Mouse (Mus musculus): ENCODE results near the gene Gtf2i. TPM values are rescaled to one million over a fixed set of nuclear protein-coding genes. Genes with fewer than 3 reads are reported as not detected.

Gene Gtf2i
- polyA plus RNA-seq, 1 experiment from 2014 or later: 108 TPM

DNA sequence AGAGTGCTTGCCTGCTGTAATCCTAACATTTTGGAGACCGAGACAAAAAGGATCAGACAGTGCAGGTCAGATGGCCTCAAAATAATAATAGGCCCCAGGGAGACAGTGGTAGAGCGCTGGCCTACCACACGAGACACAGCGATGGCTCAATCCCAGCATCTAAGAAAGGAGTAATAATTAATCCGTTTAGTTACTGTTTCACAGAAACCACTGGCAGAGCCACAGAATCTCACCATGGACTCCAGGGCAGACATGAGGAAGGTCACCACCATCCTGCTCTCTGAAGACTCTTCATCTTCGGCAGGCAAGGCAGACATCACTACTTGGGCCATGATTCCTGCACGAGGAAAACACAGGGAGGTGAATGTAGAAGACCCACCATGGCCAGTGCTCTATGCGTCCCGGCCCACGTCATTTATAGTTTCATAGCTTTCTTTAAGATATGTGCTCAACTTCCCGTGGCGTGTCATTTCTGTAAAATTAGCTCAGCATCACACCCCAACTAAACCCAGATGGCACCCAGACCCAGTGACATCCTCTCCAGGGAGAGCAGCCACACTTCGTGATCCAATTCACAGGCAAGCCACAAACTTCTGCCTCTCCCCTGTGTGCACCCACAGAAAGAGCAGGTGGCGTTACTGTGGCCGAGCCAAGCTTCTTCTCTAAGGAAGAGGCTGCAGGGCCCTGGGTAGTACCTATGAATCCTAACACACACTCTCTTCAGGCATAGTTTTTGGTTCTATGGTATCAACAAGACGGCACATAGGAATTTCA is 19.1 kb downstream of the Gtf2i start:
- peaks cover 69% of the 10 kb centered on the region for H3K36me3 ChIP-seq (ENCODE audit: control insufficient read depth, insufficient read depth, low read length)
- H3K27ac ChIP-seq (ENCODE audit: low read depth, low read length): no peak overlapping the region; the same call in 1 of the 2 replicates
- H3K4me3 ChIP-seq (ENCODE audit: low read depth, low read length): no peak overlapping the region
- H3K27me3 ChIP-seq (replicated peaks; ENCODE audit: control insufficient read depth, insufficient read depth, low read length): no peaks in the 10 kb centered on the region
- no peak overlapping the region for H3K9ac ChIP-seq (ENCODE audit: low read depth, low read length)
- WGBS: 90% methylated on average over 16 of the region's 16 CpGs
- peaks cover 3% of the 10 kb centered on the region; the same call in 1 of the 2 replicates for H3K9me3 ChIP-seq (ENCODE audit: control insufficient read depth, low read length)
- DNase-seq (ENCODE audit: low spot score) (no peak), ATAC-seq (replicated peaks; ENCODE audit: low FRiP score) (no peak)
- no peak overlapping the region for H3K4me2 ChIP-seq
- peaks cover 8% of the 10 kb centered on the region; the same call in 1 of the 2 replicates for H3K4me1 ChIP-seq (replicated peaks; ENCODE audit: control insufficient read depth, insufficient read depth, low read length)

GRCm38 (mm10) chr5:134294606-134295005 is 20.0 kb downstream of the Gtf2i start:
- Histone ChIP-seq H3K27me3 (replicated peaks; ENCODE audit: control insufficient read depth, insufficient read depth, low read length) (no peaks in the 10 kb centered on the region), H3K9ac (ENCODE audit: low read depth, low read length) (no peak overlapping the region), H3K4me3 (ENCODE audit: low read depth, low read length) (no peak overlapping the region), H3K27ac (ENCODE audit: low read depth, low read length) (no peak overlapping the region), H3K4me1 (replicated peaks; ENCODE audit: control insufficient read depth, insufficient read depth, low read length) (peaks cover 8% of the 10 kb centered on the region; the same call in 1 of the 2 replicates), H3K9me3 (ENCODE audit: control insufficient read depth, low read length) (peaks cover 3% of the 10 kb centered on the region; the same call in 1 of the 2 replicates), H3K36me3 (ENCODE audit: control insufficient read depth, insufficient read depth, low read length) (peaks cover 71% of the 10 kb centered on the region), H3K4me2 (no peak overlapping the region)
- ATAC-seq (replicated peaks; ENCODE audit: low FRiP score) (no peak), DNase-seq (ENCODE audit: low spot score) (no peak)
- WGBS: 88% methylated on average over 7 of the region's 7 CpGs

DNA sequence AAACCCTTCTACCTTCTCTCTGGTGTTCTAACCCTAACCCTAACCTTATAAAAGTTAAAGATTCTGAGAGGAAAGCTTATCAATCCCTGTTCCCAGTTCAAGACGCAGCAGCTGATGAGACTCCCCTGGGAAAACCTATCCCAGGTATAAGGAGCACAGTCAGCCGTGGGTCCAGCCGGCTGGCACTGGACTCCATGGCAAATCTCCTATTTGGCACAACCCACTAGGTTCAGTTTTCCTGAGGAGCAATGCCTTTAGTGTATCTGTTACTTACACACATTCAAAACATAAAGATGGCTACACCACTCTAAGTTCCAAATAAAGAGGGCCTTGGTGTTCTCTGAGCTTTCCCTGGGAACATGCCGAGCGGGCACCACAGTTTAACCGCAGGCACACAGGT is 23.5 kb downstream of the Gtf2i start:
- no peak overlapping the region for H3K4me3 ChIP-seq (ENCODE audit: low read depth, low read length)
- H3K4me1 ChIP-seq (replicated peaks; ENCODE audit: control insufficient read depth, insufficient read depth, low read length): peaks cover 5% of the 10 kb centered on the region; the same call in 1 of the 2 replicates
- ATAC-seq (replicated peaks; ENCODE audit: low FRiP score): no peak
- no peak overlapping the region for H3K4me2 ChIP-seq
- no peak for DNase-seq (ENCODE audit: low spot score)
- H3K9ac ChIP-seq (ENCODE audit: low read depth, low read length): no peak overlapping the region
- no peaks in the 10 kb centered on the region for H3K9me3 ChIP-seq (ENCODE audit: control insufficient read depth, low read length)
- no peak overlapping the region for H3K27ac ChIP-seq (ENCODE audit: low read depth, low read length)
- WGBS: 95% methylated on average over 6 of the region's 6 CpGs
- peaks cover 84% of the 10 kb centered on the region for H3K36me3 ChIP-seq (ENCODE audit: control insufficient read depth, insufficient read depth, low read length)
- H3K27me3 ChIP-seq (replicated peaks; ENCODE audit: control insufficient read depth, insufficient read depth, low read length): no peaks in the 10 kb centered on the region

GRCm38 (mm10) chr5:134289935-134290560 is 24.5 kb downstream of the Gtf2i start:
- no peak overlapping the region for H3K9ac ChIP-seq (ENCODE audit: low read depth, low read length)
- no peak overlapping the region for H3K4me3 ChIP-seq (ENCODE audit: low read depth, low read length)
- H3K9me3 ChIP-seq (ENCODE audit: control insufficient read depth, low read length): no peaks in the 10 kb centered on the region
- ATAC-seq (replicated peaks; ENCODE audit: low FRiP score) (no peak), DNase-seq (ENCODE audit: low spot score) (no peak)
- no peaks in the 10 kb centered on the region for H3K4me1 ChIP-seq (replicated peaks; ENCODE audit: control insufficient read depth, insufficient read depth, low read length)
- no peak overlapping the region for H3K27ac ChIP-seq (ENCODE audit: low read depth, low read length)
- 94% methylated on average over 12 of the region's 12 CpGs for WGBS
- H3K27me3 ChIP-seq (replicated peaks; ENCODE audit: control insufficient read depth, insufficient read depth, low read length): no peaks in the 10 kb centered on the region
- H3K36me3 ChIP-seq (ENCODE audit: control insufficient read depth, insufficient read depth, low read length): peaks cover 79% of the 10 kb centered on the region
- no peak overlapping the region for H3K4me2 ChIP-seq

- no peak for ATAC-seq (replicated peaks; ENCODE audit: low FRiP score)
These were observed 26.5 kb downstream of the Gtf2i start for GRCm38 (mm10) chr5:134288071-134288470.

DNA sequence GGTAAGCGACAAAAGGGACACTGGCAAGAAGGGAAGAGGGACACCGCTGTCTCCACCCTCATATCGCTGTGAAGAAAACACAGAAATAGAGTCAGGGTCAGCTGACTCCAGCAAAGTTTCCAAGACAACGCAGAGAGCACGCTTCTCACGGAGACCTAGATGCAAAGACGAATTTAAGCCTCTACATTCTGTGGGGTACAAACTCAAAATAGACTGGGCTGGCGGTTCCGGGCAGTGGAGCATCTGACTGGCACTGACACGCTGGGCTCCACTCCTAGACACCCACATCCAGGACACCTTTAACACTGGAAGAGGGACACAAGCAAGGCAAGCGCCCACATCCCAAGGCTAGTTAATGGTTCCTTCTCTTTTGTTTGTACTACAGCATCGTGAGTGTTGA is 29.6 kb downstream of the Gtf2i start:
- ATAC-seq (replicated peaks; ENCODE audit: low FRiP score) (no peak), DNase-seq (ENCODE audit: low spot score) (no peak)
- H3K9me3 ChIP-seq (ENCODE audit: control insufficient read depth, low read length): no peaks in the 10 kb centered on the region
- 90% methylated on average over 12 of the region's 12 CpGs for WGBS
- H3K4me1 ChIP-seq (replicated peaks; ENCODE audit: control insufficient read depth, insufficient read depth, low read length): no peaks in the 10 kb centered on the region
- H3K27ac ChIP-seq (ENCODE audit: low read depth, low read length): no peak overlapping the region
- no peak overlapping the region for H3K4me3 ChIP-seq (ENCODE audit: low read depth, low read length)
- H3K9ac ChIP-seq (ENCODE audit: low read depth, low read length): no peak overlapping the region
- H3K27me3 ChIP-seq (replicated peaks; ENCODE audit: control insufficient read depth, insufficient read depth, low read length): no peaks in the 10 kb centered on the region
- no peak overlapping the region for H3K4me2 ChIP-seq
- H3K36me3 ChIP-seq (ENCODE audit: control insufficient read depth, insufficient read depth, low read length): peaks cover 82% of the 10 kb centered on the region

More at GRCm38 (mm10) chr5:134288071-134288470, 26.5 kb downstream of the Gtf2i start:
- H3K9ac ChIP-seq (ENCODE audit: low read depth, low read length): no peak overlapping the region
- H3K9me3 ChIP-seq (ENCODE audit: control insufficient read depth, low read length): no peaks in the 10 kb centered on the region
- 89% methylated on average over 3 of the region's 3 CpGs for WGBS
- no peaks in the 10 kb centered on the region for H3K4me1 ChIP-seq (replicated peaks; ENCODE audit: control insufficient read depth, insufficient read depth, low read length)
- H3K36me3 ChIP-seq (ENCODE audit: control insufficient read depth, insufficient read depth, low read length): peaks cover 85% of the 10 kb centered on the region
- H3K27ac ChIP-seq (ENCODE audit: low read depth, low read length): no peak overlapping the region
- no peak overlapping the region for H3K4me2 ChIP-seq
- H3K4me3 ChIP-seq (ENCODE audit: low read depth, low read length): no peak overlapping the region
- no peak for DNase-seq (ENCODE audit: low spot score)
- H3K27me3 ChIP-seq (replicated peaks; ENCODE audit: control insufficient read depth, insufficient read depth, low read length): no peaks in the 10 kb centered on the region

DNA sequence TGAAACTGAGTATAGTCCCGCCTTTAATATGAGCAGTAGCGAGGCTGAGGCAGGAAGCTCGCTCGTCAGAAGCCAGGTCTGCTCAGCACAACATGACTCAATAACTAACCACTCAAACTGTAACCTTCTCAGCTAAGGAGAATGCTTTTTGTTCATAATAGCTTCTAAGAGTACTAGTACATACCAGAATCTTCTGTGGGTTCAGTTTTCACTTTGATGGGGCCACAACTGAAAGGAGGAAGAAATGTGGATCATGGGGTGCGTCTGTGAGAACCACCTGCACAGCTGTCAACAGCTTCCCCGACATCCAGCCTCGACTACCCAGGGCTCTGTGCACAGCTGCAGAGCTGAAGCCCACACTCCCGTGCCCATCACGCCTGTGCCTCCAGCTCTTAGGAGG is 32.0 kb downstream of the Gtf2i start:
- Histone ChIP-seq H3K27me3 (replicated peaks; ENCODE audit: control insufficient read depth, insufficient read depth, low read length) (no peaks in the 10 kb centered on the region), H3K27ac (ENCODE audit: low read depth, low read length) (no peak overlapping the region), H3K9ac (ENCODE audit: low read depth, low read length) (no peak overlapping the region), H3K4me2 (no peak overlapping the region), H3K4me1 (replicated peaks; ENCODE audit: control insufficient read depth, insufficient read depth, low read length) (no peaks in the 10 kb centered on the region), H3K36me3 (ENCODE audit: control insufficient read depth, insufficient read depth, low read length) (peaks cover 78% of the 10 kb centered on the region), H3K9me3 (ENCODE audit: control insufficient read depth, low read length) (no peaks in the 10 kb centered on the region), H3K4me3 (ENCODE audit: low read depth, low read length) (no peak overlapping the region)
- DNase-seq (ENCODE audit: low spot score) (no peak), ATAC-seq (replicated peaks; ENCODE audit: low FRiP score) (no peak)
- 89% methylated on average over 9 of the region's 9 CpGs for WGBS

DNA sequence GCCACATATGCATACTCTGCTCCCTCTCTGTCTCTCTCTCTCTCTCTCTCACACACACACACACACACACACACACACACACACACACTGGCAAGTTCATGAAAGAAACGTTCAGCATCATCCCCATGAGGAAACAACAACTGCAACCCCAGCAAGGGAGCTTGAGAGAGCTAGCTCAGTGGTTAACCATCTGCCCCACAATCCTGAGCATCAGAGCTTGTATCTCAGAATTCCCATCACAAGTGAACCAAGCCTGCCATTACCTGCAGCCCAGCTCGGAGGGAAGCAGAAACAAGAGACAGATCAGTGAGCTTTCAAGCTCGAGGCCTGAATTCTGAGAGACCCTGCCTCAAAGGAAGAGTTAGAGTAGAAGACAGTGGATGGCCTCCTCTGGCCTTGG is 32.5 kb downstream of the Gtf2i start:
- WGBS: 80% methylated on average over 3 of the region's 3 CpGs

DNA sequence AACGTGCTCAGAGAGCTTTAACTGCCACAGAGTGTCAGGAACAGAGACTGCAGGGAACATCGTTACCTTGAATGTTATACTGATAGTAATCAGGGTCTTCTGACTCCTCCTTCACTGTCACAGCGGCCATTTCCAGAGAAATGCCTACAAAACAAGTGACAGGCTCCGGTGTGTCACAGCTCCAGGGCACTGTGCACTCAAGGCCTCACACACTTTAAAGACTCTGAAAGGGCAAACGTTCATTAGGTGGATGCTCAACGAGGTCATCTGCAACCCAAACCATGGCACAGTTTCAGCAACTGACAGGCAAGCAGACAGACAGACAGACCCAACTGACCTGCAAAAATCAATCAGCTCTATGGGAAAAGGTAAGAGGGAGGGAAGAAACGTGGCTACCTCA is 35.2 kb downstream of the Gtf2i start:
- Histone ChIP-seq H3K27ac (ENCODE audit: low read depth, low read length) (no peak overlapping the region), H3K9ac (ENCODE audit: low read depth, low read length) (no peak overlapping the region), H3K4me3 (ENCODE audit: low read depth, low read length) (no peak overlapping the region), H3K9me3 (ENCODE audit: control insufficient read depth, low read length) (no peaks in the 10 kb centered on the region), H3K36me3 (ENCODE audit: control insufficient read depth, insufficient read depth, low read length) (peaks cover 64% of the 10 kb centered on the region), H3K4me2 (no peak overlapping the region), H3K27me3 (replicated peaks; ENCODE audit: control insufficient read depth, insufficient read depth, low read length) (no peaks in the 10 kb centered on the region), H3K4me1 (replicated peaks; ENCODE audit: control insufficient read depth, insufficient read depth, low read length) (no peaks in the 10 kb centered on the region)
- DNase-seq (ENCODE audit: low spot score): no peak
- WGBS: 88% methylated on average over 7 of the region's 7 CpGs
- ATAC-seq (replicated peaks; ENCODE audit: low FRiP score): no peak

More for the DNA sequence above, 32.5 kb downstream of the Gtf2i start:
- Histone ChIP-seq H3K9ac (ENCODE audit: low read depth, low read length) (no peak overlapping the region), H3K4me1 (replicated peaks; ENCODE audit: control insufficient read depth, insufficient read depth, low read length) (no peaks in the 10 kb centered on the region), H3K27ac (ENCODE audit: low read depth, low read length) (no peak overlapping the region), H3K9me3 (ENCODE audit: control insufficient read depth, low read length) (no peaks in the 10 kb centered on the region), H3K4me2 (no peak overlapping the region), H3K36me3 (ENCODE audit: control insufficient read depth, insufficient read depth, low read length) (peaks cover 73% of the 10 kb centered on the region), H3K27me3 (replicated peaks; ENCODE audit: control insufficient read depth, insufficient read depth, low read length) (no peaks in the 10 kb centered on the region), H3K4me3 (ENCODE audit: low read depth, low read length) (no peak overlapping the region)
- DNase-seq (ENCODE audit: low spot score) (no peak), ATAC-seq (replicated peaks; ENCODE audit: low FRiP score) (no peak)

Measured in liver, embryonic 11.5 days (tissue).